Mouse (Mus musculus): ENCODE data around the gene Gm49358. TPM values are rescaled to one million over a fixed set of nuclear protein-coding genes. Genes with fewer than 3 reads are reported as not detected.

Gm49358 gene
- polyA plus RNA-seq, 1 experiment from 2014 or later = not detected

- WGBS = 90% methylated on average over 9 of the region's 9 CpGs
- Histone ChIP-seq H3K4me2 (ENCODE audit: low read length) (no peak overlapping the region), H3K9ac (ENCODE audit: low read depth, low read length) (no peak overlapping the region), H3K27ac (no peak overlapping the region), H3K4me3 (replicated peaks; ENCODE audit: low read depth, low read length) (no peak overlapping the region), H3K36me3 (ENCODE audit: insufficient read depth, low read length) (no peaks in the 10 kb centered on the region), H3K4me1 (replicated peaks; ENCODE audit: insufficient read depth, low read length) (peaks cover 6% of the 10 kb centered on the region; the same call in 1 of the 2 replicates), H3K27me3 (ENCODE audit: insufficient read depth, low read length) (no peaks in the 10 kb centered on the region), H3K9me3 (replicated peaks; ENCODE audit: low read length) (no peaks in the 10 kb centered on the region)
- no peak for DNase-seq (ENCODE audit: low spot score)
- ATAC-seq (replicated peaks; ENCODE audit: low FRiP score, low read depth) = no peak
- no peak for TF ChIP-seq CTCF (IDR thresholded peaks at IDR 0.05; ENCODE audit: low read depth)
Observed at GRCm38 (mm10) chr10:86794794-86795535, 31.2 kb downstream of the Gm49358 start.

- Histone ChIP-seq H3K4me2 (ENCODE audit: low read length) (no peak overlapping the region), H3K9me3 (replicated peaks; ENCODE audit: low read length) (no peaks in the 10 kb centered on the region), H3K4me1 (replicated peaks; ENCODE audit: insufficient read depth, low read length) (peaks cover 6% of the 10 kb centered on the region; the same call in 1 of the 2 replicates), H3K36me3 (ENCODE audit: insufficient read depth, low read length) (no peaks in the 10 kb centered on the region), H3K4me3 (replicated peaks; ENCODE audit: low read depth, low read length) (no peak overlapping the region), H3K27me3 (ENCODE audit: insufficient read depth, low read length) (no peaks in the 10 kb centered on the region), H3K9ac (ENCODE audit: low read depth, low read length) (no peak overlapping the region), H3K27ac (no peak overlapping the region)
- DNase-seq (ENCODE audit: low spot score) = no peak
- TF ChIP-seq CTCF (IDR thresholded peaks at IDR 0.05; ENCODE audit: low read depth) = no peak
- WGBS = 93% methylated on average over 5 of the region's 5 CpGs
- ATAC-seq (replicated peaks; ENCODE audit: low FRiP score, low read depth) = no peak
Observed at GRCm38 (mm10) chr10:86796073-86796741, 32.4 kb downstream of the Gm49358 start.

- no peak overlapping the region for H3K27ac ChIP-seq
- no peak overlapping the region for H3K4me3 ChIP-seq (replicated peaks; ENCODE audit: low read depth, low read length)
- H3K27me3 ChIP-seq (ENCODE audit: insufficient read depth, low read length) = no peaks in the 10 kb centered on the region
- DNase-seq (ENCODE audit: low spot score) (no peak), ATAC-seq (replicated peaks; ENCODE audit: low FRiP score, low read depth) (no peak)
- no peaks in the 10 kb centered on the region for H3K4me1 ChIP-seq (replicated peaks; ENCODE audit: insufficient read depth, low read length)
- no peaks in the 10 kb centered on the region for H3K9me3 ChIP-seq (replicated peaks; ENCODE audit: low read length)
- no peak overlapping the region for H3K9ac ChIP-seq (ENCODE audit: low read depth, low read length)
- H3K4me2 ChIP-seq (ENCODE audit: low read length) = no peak overlapping the region
- no peaks in the 10 kb centered on the region for H3K36me3 ChIP-seq (ENCODE audit: insufficient read depth, low read length)
- TF ChIP-seq CTCF (IDR thresholded peaks at IDR 0.05; ENCODE audit: low read depth) = no peak
- WGBS = 100% methylated on average over 1 of the region's 1 CpGs
Observed at GRCm38 (mm10) chr10:86807362-86807761, 43.6 kb downstream of the Gm49358 start.

- no peaks in the 10 kb centered on the region for H3K36me3 ChIP-seq (ENCODE audit: insufficient read depth, low read length)
- H3K9ac ChIP-seq (ENCODE audit: low read depth, low read length) = 0 out of 2 replicates have a peak overlapping the region, but pooled peaks have one; percentile 24
- DNase-seq (ENCODE audit: low spot score) = peak; percentile 24
- no peaks in the 10 kb centered on the region for H3K9me3 ChIP-seq (replicated peaks; ENCODE audit: low read length)
- 53% methylated on average over 15 of the region's 15 CpGs for WGBS
- no peak overlapping the region for H3K4me3 ChIP-seq (replicated peaks; ENCODE audit: low read depth, low read length)
- no peak overlapping the region for H3K27ac ChIP-seq
- no peaks in the 10 kb centered on the region for H3K27me3 ChIP-seq (ENCODE audit: insufficient read depth, low read length)
- TF ChIP-seq CTCF (IDR thresholded peaks at IDR 0.05; ENCODE audit: low read depth) = no peak
- H3K4me1 ChIP-seq (replicated peaks; ENCODE audit: insufficient read depth, low read length) = no peaks in the 10 kb centered on the region
- no peak for ATAC-seq (replicated peaks; ENCODE audit: low FRiP score, low read depth)
- no peak overlapping the region for H3K4me2 ChIP-seq (ENCODE audit: low read length)
Observed at GRCm38 (mm10) chr10:86808013-86808758, 44.4 kb downstream of the Gm49358 start.

GRCm38 (mm10) chr10:86810000-86810399 lies 46.2 kb downstream of the Gm49358 start:
- no peak overlapping the region for H3K9ac ChIP-seq (ENCODE audit: low read depth, low read length)
- ATAC-seq (replicated peaks; ENCODE audit: low FRiP score, low read depth) (no peak), DNase-seq (ENCODE audit: low spot score) (no peak)
- H3K4me3 ChIP-seq (replicated peaks; ENCODE audit: low read depth, low read length) = no peak overlapping the region
- H3K27me3 ChIP-seq (ENCODE audit: insufficient read depth, low read length) = no peaks in the 10 kb centered on the region
- H3K4me1 ChIP-seq (replicated peaks; ENCODE audit: insufficient read depth, low read length) = 0 out of 2 replicates have a peak, but pooled peaks cover 4% of the 10 kb centered on the region
- H3K36me3 ChIP-seq (ENCODE audit: insufficient read depth, low read length) = no peaks in the 10 kb centered on the region
- no peak overlapping the region for H3K27ac ChIP-seq
- H3K9me3 ChIP-seq (replicated peaks; ENCODE audit: low read length) = no peaks in the 10 kb centered on the region
- WGBS = 84% methylated on average over 9 of the region's 9 CpGs
- H3K4me2 ChIP-seq (ENCODE audit: low read length) = no peak overlapping the region
- no peak for TF ChIP-seq CTCF (IDR thresholded peaks at IDR 0.05; ENCODE audit: low read depth)

DNA sequence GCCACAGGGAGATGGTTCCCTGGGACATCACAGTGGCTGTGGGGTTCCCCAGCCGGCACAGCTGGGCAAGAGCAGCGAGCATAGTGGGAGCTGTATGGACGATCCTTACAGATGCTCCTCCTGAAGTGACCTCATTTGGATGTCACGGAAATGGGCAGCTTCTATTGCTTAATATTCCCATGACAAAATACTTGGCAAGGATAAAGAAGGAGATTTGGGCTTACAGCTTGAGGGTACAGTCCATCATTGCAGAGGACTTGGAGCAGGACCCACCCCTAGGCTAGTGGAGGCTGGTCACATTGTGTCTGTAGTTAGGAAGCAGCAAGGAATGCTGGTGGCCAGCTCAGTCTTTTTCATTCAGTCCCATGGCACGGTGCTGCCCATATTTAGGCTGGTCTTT lies 46.8 kb downstream of the Gm49358 start:
- no peak for DNase-seq (ENCODE audit: low spot score)
- ATAC-seq (replicated peaks; ENCODE audit: low FRiP score, low read depth) = no peak
- WGBS = 98% methylated on average over 5 of the region's 5 CpGs
- Histone ChIP-seq H3K9ac (ENCODE audit: low read depth, low read length) (no peak overlapping the region), H3K9me3 (replicated peaks; ENCODE audit: low read length) (no peaks in the 10 kb centered on the region), H3K4me3 (replicated peaks; ENCODE audit: low read depth, low read length) (no peak overlapping the region), H3K27ac (no peak overlapping the region), H3K4me2 (ENCODE audit: low read length) (no peak overlapping the region), H3K36me3 (ENCODE audit: insufficient read depth, low read length) (0 out of 2 replicates have a peak, but pooled peaks cover 2% of the 10 kb centered on the region), H3K27me3 (ENCODE audit: insufficient read depth, low read length) (no peaks in the 10 kb centered on the region), H3K4me1 (replicated peaks; ENCODE audit: insufficient read depth, low read length) (0 out of 2 replicates have a peak, but pooled peaks cover 4% of the 10 kb centered on the region)
- TF ChIP-seq CTCF (IDR thresholded peaks at IDR 0.05; ENCODE audit: low read depth) = no peak

Measured in kidney, postnatal 0 days (tissue).